Mouse (Mus musculus) bone marrow, adult 2 months (tissue): ENCODE results near the gene Stat1.

ENCODE experiments used
- CTCF ChIP-seq: fragments of 200-500 bp; IDR thresholded peaks from 2 replicates; pipeline ENCODE4 v1.5.1; 2011; ENCODE audit warnings: low read length, control low read depth; ENCODE audit not compliant: control insufficient read depth, insufficient read depth
- POLR2A ChIP-seq: fragments of 200-500 bp; IDR thresholded peaks from 2 replicates; pipeline ENCODE4 v1.6.1; 2011; ENCODE audit warnings: low read depth, mild to moderate bottlenecking, control low read depth, low read length, borderline replicate concordance; ENCODE audit not compliant: control insufficient read depth

GRCm38 (mm10) chr1:52141482-52141881 is 22.2 kb downstream of the Stat1 start:
- TF ChIP-seq POLR2A: no peak
- TF ChIP-seq CTCF: no peak
